Mouse (Mus musculus): ENCODE data around the gene Iqcn.

Iqcn gene

DNA sequence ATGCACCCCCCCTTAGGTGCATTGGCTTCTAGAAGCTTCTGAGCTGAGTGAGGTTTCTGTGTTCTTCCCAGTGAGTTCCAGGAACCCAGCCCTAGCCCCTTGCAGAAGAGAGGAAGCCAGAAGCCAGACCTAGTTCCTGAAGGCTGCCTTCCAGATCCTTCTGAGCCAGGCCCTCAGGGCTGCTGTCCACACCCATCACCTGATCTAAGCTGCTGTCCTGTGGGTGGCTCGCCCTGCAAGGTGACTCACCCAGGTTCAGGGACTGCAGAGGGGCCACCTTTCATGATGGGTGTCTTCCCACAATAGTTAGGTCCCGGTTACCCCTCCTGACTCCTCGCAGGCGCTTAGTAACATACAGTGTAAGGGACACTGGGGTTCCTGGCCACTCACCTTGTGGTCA, 23.9 kb upstream of the Iqcn start:
- DNase-seq, result no peak

DNA sequence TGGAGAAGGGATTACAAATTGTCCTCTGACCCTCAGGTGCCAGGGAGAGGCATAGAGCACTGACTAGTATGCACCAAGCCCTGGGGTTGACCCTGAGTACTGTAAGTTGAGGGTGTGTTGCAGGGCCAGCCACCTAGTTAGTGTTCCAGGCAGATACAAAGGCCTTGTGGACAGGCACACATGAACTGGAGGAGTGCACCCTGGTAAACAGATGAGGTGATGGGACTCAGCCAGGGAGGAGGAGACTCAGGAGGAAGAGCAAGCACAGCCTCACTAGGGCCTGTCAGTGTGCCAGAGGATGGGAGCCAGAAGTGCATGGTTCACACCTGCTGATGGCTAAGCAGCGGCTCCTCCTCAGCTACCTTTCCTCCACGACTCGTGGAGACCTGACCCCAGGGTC, 23.2 kb upstream of the Iqcn start:
- peak; percentile 89 to 93 for DNase-seq

- no peak for DNase-seq
Observed at GRCm38 (mm10) chr8:70681410-70681809, 21.8 kb upstream of the Iqcn start.

GRCm38 (mm10) chr8:70682193-70682592, 21.1 kb upstream of the Iqcn start:
- peak; percentile 61 to 65 for DNase-seq

DNA sequence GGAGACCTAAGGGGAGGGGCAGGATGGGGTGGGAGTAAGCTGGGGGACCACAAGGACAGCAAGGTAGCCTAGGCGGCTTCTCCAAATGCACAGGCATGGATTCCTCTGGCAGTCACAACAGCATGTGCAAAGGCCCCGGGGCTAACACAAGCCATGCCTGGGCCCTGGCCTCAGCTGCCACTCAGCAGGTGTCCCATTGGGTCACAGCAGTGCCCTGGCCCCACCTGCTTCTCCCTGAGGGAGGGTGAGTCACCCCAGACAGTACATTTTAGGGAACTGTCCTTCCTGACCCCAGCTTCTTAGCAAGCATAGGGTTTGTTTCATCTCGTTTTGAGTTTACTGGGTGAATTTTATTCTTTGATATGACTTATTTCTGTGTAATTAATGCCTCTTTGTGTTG, 20.6 kb upstream of the Iqcn start:
- DNase-seq, result no peak

DNA sequence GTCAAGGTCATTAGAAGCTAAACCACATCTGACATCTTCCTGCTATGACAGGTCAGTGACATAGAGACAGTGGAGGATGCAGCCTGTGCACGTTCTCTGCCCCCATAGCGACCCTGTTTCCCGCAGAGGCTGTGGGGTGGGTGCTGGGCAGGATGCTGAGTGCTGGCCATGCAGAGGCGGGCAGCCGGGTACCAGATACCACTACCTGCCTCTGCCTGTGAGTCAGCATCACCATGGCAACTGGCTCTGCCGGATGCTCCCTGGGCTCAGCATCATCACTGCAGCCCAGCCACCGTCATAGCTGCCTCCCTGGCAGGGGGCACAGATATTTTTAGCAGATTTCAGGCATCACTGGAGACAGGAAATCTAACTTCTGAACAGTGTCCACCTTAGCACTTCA, 19.0 kb upstream of the Iqcn start:
- DNase-seq, result no peak

- DNase-seq, result peak; percentile 86 to 90
Observed at GRCm38 (mm10) chr8:70687576-70687975, 15.7 kb upstream of the Iqcn start.

DNA sequence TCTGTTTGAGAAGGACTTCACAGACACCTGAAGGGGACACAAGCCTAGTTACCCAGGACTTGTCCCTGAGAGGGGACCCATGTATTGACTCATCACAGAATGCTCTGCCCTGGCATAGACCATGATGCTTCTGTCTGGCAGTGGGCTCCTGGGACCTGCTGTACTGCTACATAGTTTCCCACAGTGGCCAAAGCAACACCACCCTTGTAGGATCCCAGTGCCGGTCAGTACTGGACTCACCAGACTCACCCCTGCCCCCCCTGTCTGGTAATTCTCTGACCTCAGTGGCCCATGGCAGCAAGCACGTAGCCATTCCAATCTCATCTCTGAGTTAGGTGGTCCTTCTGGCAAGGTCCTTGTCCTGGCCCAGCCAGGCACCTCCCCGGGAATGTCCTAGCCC, 15.1 kb upstream of the Iqcn start:
- no peak for DNase-seq

GRCm38 (mm10) chr8:70689892-70690390, 13.3 kb upstream of the Iqcn start:
- no peak for DNase-seq

- no peak for DNase-seq
Observed at GRCm38 (mm10) chr8:70691230-70691629, 12.0 kb upstream of the Iqcn start.

GRCm38 (mm10) chr8:70691727-70692231, 11.5 kb upstream of the Iqcn start:
- peak; percentile 76 to 83 for DNase-seq

GRCm38 (mm10) chr8:70693636-70694035, 9.6 kb upstream of the Iqcn start:
- DNase-seq, result no peak

GRCm38 (mm10) chr8:70695318-70696018, 7.8 kb upstream of the Iqcn start:
- peak; percentile 66 to 80 for DNase-seq

DNA sequence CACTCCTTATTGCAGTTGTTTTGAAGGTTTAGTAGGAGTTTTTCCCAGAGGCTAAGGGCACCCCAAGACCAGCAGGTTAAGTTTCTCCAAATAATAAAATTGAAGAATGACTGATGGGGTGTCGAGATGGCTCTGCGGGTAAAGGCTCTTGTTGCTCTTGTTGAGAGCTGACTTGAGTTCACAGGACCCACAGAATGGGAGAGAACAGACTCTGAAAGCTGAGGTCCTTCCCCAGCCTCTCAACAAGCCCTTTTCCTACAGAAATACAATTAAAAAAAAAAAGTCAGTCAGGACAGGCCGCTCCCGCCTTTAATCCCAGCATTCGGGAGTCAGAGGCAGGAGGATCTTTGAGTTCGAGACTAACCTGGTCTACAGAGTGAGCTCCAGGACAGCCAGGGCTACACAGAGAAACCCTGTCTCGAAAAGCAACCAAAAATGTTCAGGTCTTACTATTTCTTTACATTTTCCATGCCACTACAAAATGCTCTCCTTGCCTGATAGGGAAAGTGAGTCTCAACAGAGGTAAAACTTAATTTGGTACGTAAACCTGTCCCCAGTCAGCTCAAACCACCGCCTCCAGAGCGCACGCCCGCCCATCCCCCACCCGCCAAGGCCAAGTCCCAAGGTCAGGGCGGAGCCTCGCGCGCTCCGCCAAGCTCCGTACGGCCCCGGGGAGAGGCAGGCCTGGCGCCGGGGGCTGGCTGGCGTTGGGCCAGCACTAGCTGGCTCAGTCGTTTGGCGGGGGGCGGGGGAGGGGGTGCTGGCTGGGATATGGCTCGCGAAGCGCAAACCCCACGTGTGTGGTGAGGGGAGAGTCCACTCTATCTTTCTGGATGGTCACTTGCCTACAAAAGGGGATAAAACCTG, 7.0 kb upstream of the Iqcn start:
- peak; percentile 84 to 93 for DNase-seq

DNA sequence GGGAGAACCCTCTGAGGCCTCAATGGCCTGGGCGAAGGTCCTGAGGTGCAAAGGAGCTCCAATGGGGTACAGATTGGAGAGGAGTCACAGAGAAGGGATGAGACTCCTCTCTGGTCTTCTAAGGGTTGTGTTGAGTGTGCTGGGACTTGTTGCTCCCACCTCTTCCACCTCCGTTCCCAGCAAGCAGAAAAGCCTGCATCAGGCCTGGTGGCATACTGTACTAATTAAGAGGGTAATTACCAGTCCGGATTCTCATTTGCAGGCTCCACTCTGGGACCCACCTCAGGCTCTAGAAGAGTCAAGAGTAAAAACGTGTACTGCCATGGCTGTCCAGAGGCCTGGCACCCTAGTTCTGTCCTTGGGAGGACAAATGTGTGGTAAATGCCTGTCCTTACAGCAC, 6.3 kb upstream of the Iqcn start:
- DNase-seq, result no peak

GRCm38 (mm10) chr8:70697366-70698250, 5.6 kb upstream of the Iqcn start:
- DNase-seq, result no peak

GRCm38 (mm10) chr8:70698310-70699109, 4.7 kb upstream of the Iqcn start, which contains the start of gene Jund:
Jund (plus strand) TSS chr8:70698949.
- DNase-seq, result peak; percentile 99 to 100

DNA sequence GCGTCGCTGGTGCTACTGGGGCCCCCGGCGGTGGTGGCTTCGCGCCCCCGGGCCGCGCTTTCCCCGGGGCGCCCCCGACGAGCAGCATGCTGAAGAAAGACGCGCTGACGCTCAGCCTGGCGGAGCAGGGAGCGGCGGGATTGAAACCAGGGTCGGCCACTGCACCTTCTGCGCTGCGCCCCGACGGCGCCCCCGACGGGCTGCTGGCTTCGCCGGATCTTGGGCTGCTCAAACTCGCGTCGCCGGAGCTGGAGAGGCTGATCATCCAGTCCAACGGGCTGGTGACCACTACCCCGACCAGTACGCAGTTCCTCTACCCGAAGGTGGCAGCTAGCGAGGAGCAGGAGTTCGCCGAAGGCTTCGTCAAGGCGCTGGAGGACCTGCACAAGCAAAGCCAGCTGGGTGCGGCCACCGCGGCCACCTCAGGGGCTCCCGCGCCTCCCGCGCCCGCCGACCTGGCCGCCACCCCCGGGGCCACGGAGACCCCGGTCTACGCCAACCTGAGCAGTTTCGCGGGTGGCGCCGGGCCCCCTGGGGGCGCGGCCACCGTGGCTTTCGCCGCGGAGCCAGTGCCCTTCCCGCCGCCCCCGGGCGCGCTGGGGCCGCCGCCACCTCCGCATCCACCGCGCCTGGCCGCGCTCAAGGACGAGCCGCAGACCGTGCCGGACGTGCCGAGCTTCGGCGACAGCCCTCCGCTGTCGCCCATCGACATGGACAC, 4.0 kb upstream of the Iqcn start:
- DNase-seq, result peak in 1 of 2 experiments; percentile 68

- peak; percentile 75 to 86 for DNase-seq
Observed at GRCm38 (mm10) chr8:70699834-70700554, 3.3 kb upstream of the Iqcn start.

- DNase-seq, result peak; percentile 95 to 97
Observed at GRCm38 (mm10) chr8:70700555-70700922, 2.7 kb upstream of the Iqcn start.

Data from kidney, postnatal 36 days (tissue).